Mouse (Mus musculus) megakaryocyte progenitor cell, adult 5-6 weeks (primary cell): ENCODE measurements around the gene Hnrnpa1. TPM values are rescaled to one million over a fixed set of nuclear protein-coding genes. Genes with fewer than 3 reads are reported as not detected.
A peak's percentile ranks its signal among the peaks of the same experiment; 100 is the strongest.
"Not testable (repeated sequence)": the region's sequence is repeated elsewhere in the genome, so short reads cannot be mapped to it uniquely, and the experiment has no call there.

ENCODE experiments used
- ATAC-seq: replicated peaks from 2 replicates; pipeline ENCODE4 v1.8.0; 2016; ENCODE audit warnings: mild to moderate bottlenecking, moderate TSS enrichment, inconsistent platforms; ENCODE audit not compliant: poor library complexity
- total RNA-seq, 2 experiments: library from RNA; stranded (forward) in 1 of 2; stranded (reverse) in 1 of 2; fragments of 157-497, 149-512 nt in 1 of 2; fragments of 200-1000 nt in 1 of 2; gene quantifications; 2 replicates each; pipeline versions ENCODE4 v1.2.3 to v1.2.4; 2015 to 2017

Hnrnpa1 gene
- total RNA-seq, 2 experiments from 2014 or later, result 700 to 1,324 TPM

DNA sequence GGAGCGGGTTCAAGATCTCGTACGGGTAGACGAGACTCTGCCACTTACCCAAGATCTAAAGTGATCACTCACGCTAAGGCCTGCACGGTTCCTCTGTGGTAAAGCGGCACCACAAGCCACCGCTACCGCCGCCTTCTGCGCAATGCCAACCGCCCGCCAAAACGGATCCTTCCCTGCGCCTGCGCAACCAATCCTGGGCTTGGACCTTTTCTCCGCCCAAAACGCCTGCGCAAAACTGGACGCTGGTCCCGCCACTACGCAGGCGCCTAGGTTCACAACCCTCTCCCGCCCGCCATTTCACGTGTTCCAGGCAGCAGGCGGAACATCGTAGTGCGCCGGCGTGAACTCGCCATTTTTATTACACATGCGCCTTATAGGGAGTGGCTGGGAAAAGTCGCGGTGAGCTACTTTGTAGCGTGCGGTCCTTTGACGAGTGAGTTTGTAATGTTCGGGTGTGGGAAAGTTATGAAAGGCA, 510 bp upstream of the Hnrnpa1 start, which contains the start of gene Cbx5:
Gene Cbx5 (minus strand): TSS at position 132 of the 475 bp plus-strand sequence.
- ATAC-seq, result peak; percentile 62

- not testable (repeated sequence) for ATAC-seq
Measured at GRCm38 (mm10) chr15:103241071-103242018, 1.1 kb downstream of the Hnrnpa1 start.

- no peak for ATAC-seq
Measured at GRCm38 (mm10) chr15:103242885-103243284, 2.7 kb downstream of the Hnrnpa1 start.

- no peak for ATAC-seq
Measured at GRCm38 (mm10) chr15:103245616-103246015, 5.4 kb downstream of the Hnrnpa1 start.

- ATAC-seq, result no peak
Measured at GRCm38 (mm10) chr15:103247078-103247781, 7.0 kb downstream of the Hnrnpa1 start.

DNA sequence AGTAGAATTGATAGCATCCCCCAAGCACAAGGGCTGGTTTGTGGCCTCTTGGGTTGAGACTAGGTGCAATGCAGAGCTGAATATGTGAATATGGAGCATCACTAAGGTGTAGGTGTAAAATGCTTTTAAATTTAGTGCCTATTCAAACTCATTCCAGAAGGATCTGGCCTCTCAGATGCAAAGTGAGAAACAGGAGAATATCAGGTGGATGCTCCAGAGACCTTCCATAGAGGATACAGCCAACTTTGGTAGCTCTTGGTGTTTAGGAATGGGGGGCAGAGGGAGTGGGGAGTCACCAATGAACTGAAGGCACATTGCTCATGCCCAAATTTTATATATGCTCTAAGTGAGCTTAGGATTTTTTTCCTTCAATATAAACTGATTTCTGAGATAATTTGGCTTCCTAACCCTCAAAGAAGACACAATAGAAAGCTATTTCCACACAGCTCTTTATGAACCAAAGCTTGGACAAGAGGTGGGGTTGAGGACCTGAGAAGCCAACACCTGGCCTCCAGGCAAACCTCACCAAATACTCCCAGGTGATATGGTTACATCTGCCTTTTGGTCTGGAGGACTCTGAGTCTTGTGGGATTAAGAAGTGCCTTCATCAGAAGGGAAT, 7.7 kb downstream of the Hnrnpa1 start:
- no peak for ATAC-seq

- no peak for ATAC-seq
Measured at GRCm38 (mm10) chr15:103248401-103249313, 8.4 kb downstream of the Hnrnpa1 start.

GRCm38 (mm10) chr15:103249511-103249910, 9.3 kb downstream of the Hnrnpa1 start:
- ATAC-seq, result not testable (repeated sequence)

DNA sequence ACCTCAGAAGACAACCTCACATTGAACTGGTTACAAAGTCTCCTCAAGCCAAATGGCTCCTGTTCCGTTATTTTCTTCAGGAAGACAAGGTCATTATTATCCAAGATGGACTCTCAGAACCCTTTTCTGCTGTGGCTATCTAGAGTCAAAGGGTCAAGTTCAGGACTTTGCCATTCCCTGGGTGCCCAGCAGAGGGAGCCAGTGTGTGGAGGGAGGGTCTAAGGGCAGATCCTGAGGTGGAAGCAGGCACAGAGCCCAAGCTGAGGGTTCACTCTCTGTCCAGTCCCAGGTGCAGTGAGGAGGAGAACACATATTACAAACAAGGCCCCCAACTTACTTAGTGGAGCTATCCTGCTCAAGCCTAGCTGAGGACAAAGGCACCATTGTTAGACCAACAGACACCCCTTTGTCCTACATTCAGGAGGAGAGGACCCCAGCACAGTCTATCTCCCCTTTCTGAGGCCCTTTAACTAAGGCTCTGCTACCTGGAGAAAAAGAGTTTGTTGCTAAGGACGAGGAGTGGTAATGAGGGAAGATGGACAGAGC, 10.0 kb downstream of the Hnrnpa1 start:
- peak; percentile 45 for ATAC-seq

DNA sequence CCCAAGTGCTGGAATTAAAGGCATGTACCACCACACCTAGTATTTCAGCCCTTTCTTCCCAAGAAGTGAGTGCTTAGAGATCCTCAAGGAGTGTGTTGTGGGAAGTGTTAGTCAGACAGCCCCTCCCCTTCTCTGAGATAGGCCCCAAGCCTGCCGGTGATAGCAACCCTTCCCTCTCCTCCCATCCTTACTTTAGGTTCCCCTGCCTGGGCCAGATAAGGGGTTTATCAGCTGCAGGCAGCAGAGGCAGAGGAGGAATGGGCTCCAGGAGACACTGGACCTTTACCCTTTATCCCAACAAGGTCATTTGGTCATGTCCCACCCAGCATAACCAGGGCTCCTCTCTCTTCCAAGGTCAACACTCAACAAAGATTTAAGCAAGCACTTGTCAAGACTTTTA, 11.4 kb downstream of the Hnrnpa1 start:
- ATAC-seq, result peak; percentile 30

GRCm38 (mm10) chr15:103252660-103253059, 12.4 kb downstream of the Hnrnpa1 start:
- ATAC-seq, result peak; percentile 35

GRCm38 (mm10) chr15:103253352-103253751, 13.1 kb downstream of the Hnrnpa1 start:
- ATAC-seq, result no peak

- peak; percentile 21 for ATAC-seq
Measured at GRCm38 (mm10) chr15:103255169-103255568, 14.9 kb downstream of the Hnrnpa1 start.

- ATAC-seq, result no peak
Measured at GRCm38 (mm10) chr15:103256210-103256986, 16.2 kb downstream of the Hnrnpa1 start.

DNA sequence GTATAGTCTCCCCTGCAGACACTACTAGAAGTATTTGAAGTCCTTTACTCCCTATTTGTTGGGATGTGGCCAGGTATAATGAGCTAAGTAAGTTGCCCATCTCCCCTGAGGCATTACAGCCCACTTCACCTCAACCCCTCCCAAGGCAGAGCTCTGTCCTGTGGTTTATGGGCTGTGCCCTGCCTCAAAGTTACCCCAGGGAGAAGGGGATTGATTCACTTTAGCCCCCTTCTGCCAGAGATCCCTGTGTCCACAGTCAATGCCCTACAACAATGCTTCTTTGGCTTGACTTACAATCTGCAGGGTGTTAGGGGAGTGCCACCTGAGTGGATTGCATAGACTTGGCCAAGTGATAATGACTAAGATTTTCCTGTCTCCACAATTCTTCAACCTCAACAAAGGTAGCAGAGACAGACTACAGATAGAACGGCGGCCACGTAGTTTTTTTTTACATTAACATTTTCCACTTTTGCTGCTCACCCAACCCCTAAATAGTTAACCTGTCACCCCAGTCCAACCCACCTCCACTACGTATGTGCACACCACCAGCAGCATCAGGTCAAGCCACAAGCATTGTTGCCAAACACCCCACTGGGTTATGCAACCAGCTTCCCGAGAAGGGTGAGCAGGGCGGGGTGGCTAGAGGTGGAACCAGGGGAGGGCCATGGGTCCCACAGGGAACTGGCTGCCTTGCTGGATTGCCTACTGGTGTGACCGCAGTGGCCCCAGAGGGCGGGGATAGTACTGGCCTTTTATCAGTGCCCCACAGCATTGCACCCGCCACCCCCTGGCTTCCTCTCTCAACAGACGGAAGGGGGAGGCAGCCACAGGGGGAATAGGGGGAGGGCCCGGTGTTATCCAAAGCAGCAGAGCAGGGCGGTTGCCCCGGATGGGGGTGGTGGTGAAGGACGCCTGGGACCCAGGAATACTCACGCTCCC, 17.8 kb downstream of the Hnrnpa1 start, which contains the start of gene Nfe2:
Gene Nfe2 (minus strand): TSS at position 614 of the 939 bp plus-strand sequence.
- ATAC-seq, result peak; percentile 84

DNA sequence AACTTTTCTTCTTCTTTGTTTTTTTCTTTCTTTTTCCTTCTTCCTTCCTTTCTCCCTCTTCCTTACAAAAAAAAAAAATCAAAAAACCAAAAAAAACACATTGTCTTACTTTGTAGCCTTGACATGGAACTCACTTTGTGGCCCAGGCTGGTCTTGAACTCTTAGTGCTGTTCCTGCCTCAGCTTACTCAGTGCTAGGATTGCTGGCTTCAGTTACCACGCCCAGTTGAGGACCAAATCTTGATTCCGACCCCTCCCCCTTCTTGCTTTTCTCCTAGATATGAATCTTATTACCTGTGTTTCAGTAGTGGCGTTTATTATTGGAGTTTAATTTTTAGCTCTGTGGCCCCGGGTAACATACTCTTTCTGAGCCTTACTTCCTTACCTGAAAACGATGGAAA, 18.9 kb downstream of the Hnrnpa1 start:
- no peak for ATAC-seq

- ATAC-seq, result peak; percentile 24
Measured at GRCm38 (mm10) chr15:103259989-103260388, 19.8 kb downstream of the Hnrnpa1 start.

DNA sequence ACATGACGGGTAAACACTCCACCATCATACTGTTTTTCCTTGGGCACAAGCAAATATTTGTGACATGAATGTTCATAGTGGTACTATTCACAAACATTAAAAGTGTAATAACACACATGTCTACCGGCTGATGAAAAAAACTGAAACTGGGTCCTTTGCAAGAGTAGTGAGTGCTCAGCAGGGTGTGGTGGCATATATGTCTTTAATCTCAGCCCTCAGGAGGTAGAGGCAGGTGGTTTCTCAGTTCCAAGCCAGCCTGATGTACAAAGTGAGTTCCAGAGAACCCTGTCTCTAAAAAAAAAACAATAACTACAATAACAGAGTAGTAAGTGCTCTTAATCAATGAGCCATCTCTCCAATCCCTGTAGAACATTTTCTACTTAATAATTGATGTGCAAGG, 24.6 kb downstream of the Hnrnpa1 start:
- ATAC-seq, result no peak
